Mouse (Mus musculus): Measurements from ENCODE around the gene H60b. TPM values are rescaled to one million over a fixed set of nuclear protein-coding genes. Genes with fewer than 3 reads are reported as not detected.

The H60b gene
- polyA plus RNA-seq, 1 experiment from 2014 or later, result 0.57 TPM

Other genes with a start within 250 kb of the H60b start
- gene 4930444G20Rik, start 90.5 kb upstream of the H60b start, polyA plus RNA-seq (2015; fragmentation: Nextera tagmentation; extraction: Ambion mirVana), result not detected in 2 replicates
- gene E030030I06Rik, start 9.3 kb upstream of the H60b start, polyA plus RNA-seq (2015; fragmentation: Nextera tagmentation; extraction: Ambion mirVana), result 1.9 and 2.9 TPM in 2 replicates
- 0.46 and 1.2 TPM in 2 replicates for gene Raet1e, start within 50 bp of the H60b start, polyA plus RNA-seq (2015; fragmentation: Nextera tagmentation; extraction: Ambion mirVana)
- gene Raet1d, start 202.0 kb downstream of the H60b start, polyA plus RNA-seq (2015; fragmentation: Nextera tagmentation; extraction: Ambion mirVana), result 1.4 and 2.2 TPM in 2 replicates